Mouse (Mus musculus) stomach, embryonic 16.5 days (tissue): ENCODE data around the gene Pbrm1. TPM values are rescaled to one million over a fixed set of nuclear protein-coding genes. Genes with fewer than 3 reads are reported as not detected.

Experiments used
- ATAC-seq: fragments of 200-750 bp; cut with Nextera tagmentation; 2 replicates; pipeline ENCODE4 v1.8.0; 2017; ENCODE audit warnings: moderate number of reproducible peaks, moderate TSS enrichment; ENCODE audit not compliant: insufficient read depth, low FRiP score
- H3K27ac ChIP-seq: fragments of 300-500 bp; sonication (generic); 2 replicates; pipeline ENCODE4 v1.5.1; 2014; ENCODE audit warnings: low read length
- H3K27me3 ChIP-seq: fragments of 300-500 bp; sonication (generic); 2 replicates; pipeline ENCODE4 v1.6.1; 2014; ENCODE audit warnings: low read length, control low read depth, mixed read lengths; ENCODE audit not compliant: control insufficient read depth, insufficient read depth
- H3K36me3 ChIP-seq: fragments of 300-500 bp; sonication (generic); 2 replicates; pipeline ENCODE4 v1.6.1; 2014; ENCODE audit warnings: low read length; ENCODE audit not compliant: control insufficient read depth, insufficient read depth
- H3K4me1 ChIP-seq: fragments of 300-500 bp; sonication (generic); 2 replicates; pipeline ENCODE4 v1.6.1; 2014; ENCODE audit warnings: low read length, control low read depth, mixed read lengths; ENCODE audit not compliant: control insufficient read depth, insufficient read depth
- H3K4me2 ChIP-seq: fragments of 300-500 bp; sonication (generic); 2 replicates; pipeline ENCODE4 v1.6.1; 2014; ENCODE audit warnings: low read depth, low read length, mixed read lengths
- H3K4me3 ChIP-seq: fragments of 300-500 bp; sonication (generic); replicated peaks from 2 replicates; pipeline ENCODE4 v1.5.1; 2014; ENCODE audit warnings: mild to moderate bottlenecking, low read length
- H3K9ac ChIP-seq: fragments of 300-500 bp; sonication (generic); 2 replicates; pipeline ENCODE4 v1.6.1; 2014; ENCODE audit warnings: low read length
- H3K9me3 ChIP-seq: fragments of 300-500 bp; sonication (generic); replicated peaks from 2 replicates; pipeline ENCODE4 v1.6.1; 2016; ENCODE audit warnings: low read length, control low read depth; ENCODE audit not compliant: control insufficient read depth
- WGBS: fragments of 180-500 bp; shearing (Covaris S2); extraction: QIAGEN DNeasy Blood & Tissue Kit; methylation state at CpG from one replicate; pipeline ENCODE4 v1.1.7; 2014; 5-methylcytosine and 5-hydroxymethylcytosine counted together
- polyA plus RNA-seq: library from polyadenylated mRNA; unstranded; fragments of >200 nt; fragmentation: Nextera tagmentation; extraction: Ambion mirVana; gene quantifications from 2 replicates; pipeline ENCODE4 v1.2.1, GENCODE M21; 2015

Pbrm1 gene
- 93.2 and 99.2 TPM in 2 replicates for polyA plus RNA-seq

DNA sequence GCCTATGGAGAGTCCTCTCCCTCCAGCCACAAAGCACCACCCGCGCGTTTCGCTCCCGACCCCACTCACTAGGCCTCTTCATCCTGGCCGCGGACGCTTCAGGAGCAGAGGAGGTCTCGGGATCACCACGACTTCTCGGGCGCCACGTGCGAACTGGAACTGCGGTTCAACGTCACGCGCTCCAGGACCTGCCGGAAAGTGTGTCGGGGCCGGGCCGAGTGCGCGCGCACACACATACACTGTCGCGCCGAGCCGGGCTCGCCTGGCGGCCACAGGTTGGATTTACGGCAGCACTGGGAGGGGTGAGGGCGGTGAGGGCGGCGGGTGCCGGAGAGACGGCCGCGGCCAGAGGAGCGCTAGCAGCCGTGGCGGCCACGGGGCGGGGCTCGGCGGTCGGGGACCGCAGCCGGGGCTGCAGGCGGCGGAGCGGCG is at the start of gene Pbrm1, which contains the start of gene Gnl3:
TSS of gene Pbrm1 (plus strand) at position 279 of the 432 bp plus-strand sequence.
TSS of gene Gnl3 (minus strand) at position 293 of the 432 bp plus-strand sequence.
- 0% methylated on average over 41 of the region's 53 CpGs for WGBS
- Histone ChIP-seq H3K4me1 (peaks cover 19% of the 10 kb centered on the region), H3K4me2 (peak within 1 kb of the TSS; percentile 88), H3K36me3 (peaks cover 18% of the 10 kb centered on the region), H3K27ac (peak within 1 kb of the TSS; percentile 98), H3K27me3 (no peaks in the 10 kb centered on the region), H3K4me3 (peak within 1 kb of the TSS; percentile 95), H3K9ac (peak within 1 kb of the TSS; percentile 95), H3K9me3 (no peaks in the 10 kb centered on the region)
- peak; percentile 91 for ATAC-seq

DNA sequence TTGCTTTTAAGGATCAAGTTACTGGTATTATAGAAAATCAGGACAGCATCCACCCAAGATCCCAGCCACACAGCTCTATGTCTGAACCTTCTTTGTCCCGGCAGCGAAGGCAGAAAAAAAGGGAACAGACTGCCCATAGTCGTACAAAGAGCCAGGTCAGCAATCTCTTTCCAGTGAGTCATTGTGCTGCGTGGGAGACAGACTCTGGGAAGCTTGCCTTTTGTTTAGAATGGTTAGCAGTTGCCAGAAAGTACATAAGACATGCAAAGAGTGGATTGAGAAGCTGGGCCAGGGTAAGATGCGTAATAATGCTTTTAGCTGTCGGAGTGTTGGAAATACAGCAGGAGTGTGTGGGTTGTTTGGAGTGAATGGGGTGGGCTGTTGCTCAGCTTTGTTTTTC is 44.7 kb upstream of the Pbrm1 start:
- ATAC-seq = peak; percentile 80; the same call in 1 of the 2 replicates

GRCm38 (mm10) chr14:30976222-30976621 is 42.7 kb upstream of the Pbrm1 start:
- no peak overlapping the region for H3K4me3 ChIP-seq
- no peak overlapping the region for H3K9ac ChIP-seq
- no peaks in the 10 kb centered on the region for H3K36me3 ChIP-seq
- no peaks in the 10 kb centered on the region for H3K9me3 ChIP-seq
- no peak overlapping the region for H3K27ac ChIP-seq
- no peaks in the 10 kb centered on the region for H3K4me1 ChIP-seq
- WGBS = 67% methylated on average over 3 of the region's 3 CpGs
- no peak overlapping the region for H3K4me2 ChIP-seq
- no peaks in the 10 kb centered on the region for H3K27me3 ChIP-seq
- ATAC-seq = no peak

More for the DNA sequence above, 44.7 kb upstream of the Pbrm1 start:
- Histone ChIP-seq H3K9ac (no peak overlapping the region), H3K36me3 (peaks cover 6% of the 10 kb centered on the region; the same call in 1 of the 2 replicates), H3K4me3 (no peak overlapping the region), H3K9me3 (no peaks in the 10 kb centered on the region), H3K4me1 (no peaks in the 10 kb centered on the region), H3K27me3 (no peaks in the 10 kb centered on the region), H3K4me2 (no peak overlapping the region), H3K27ac (peak overlapping the region; percentile 68; the same call in 1 of the 2 replicates)
- WGBS = 51% methylated on average over 6 of the region's 6 CpGs

- Histone ChIP-seq H3K27ac (no peak overlapping the region), H3K4me2 (no peak overlapping the region), H3K9me3 (no peaks in the 10 kb centered on the region), H3K27me3 (no peaks in the 10 kb centered on the region), H3K4me3 (no peak overlapping the region), H3K9ac (no peak overlapping the region), H3K4me1 (0 out of 2 replicates have a peak, but pooled peaks cover 7% of the 10 kb centered on the region), H3K36me3 (no peaks in the 10 kb centered on the region)
- ATAC-seq = no peak
Observed at GRCm38 (mm10) chr14:30996417-30996816, 22.5 kb upstream of the Pbrm1 start.

DNA sequence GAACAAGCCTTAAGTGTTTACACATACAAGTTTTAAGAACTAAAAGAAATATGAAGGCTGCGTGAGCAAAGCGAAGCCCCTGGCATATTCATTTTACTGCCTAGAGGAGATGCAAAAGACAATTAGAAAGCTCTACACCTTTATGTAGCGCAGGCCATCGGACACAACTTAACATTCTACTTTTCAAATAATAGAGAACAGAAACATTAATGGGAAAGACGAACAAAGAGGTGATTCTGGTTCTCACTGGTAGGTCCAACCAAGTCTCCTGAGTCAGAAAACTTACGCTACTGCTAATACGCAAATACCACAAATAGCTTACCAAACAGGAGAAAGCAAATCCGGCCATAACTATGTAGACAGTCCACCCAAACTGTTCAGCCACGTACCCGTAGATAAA is 18.6 kb upstream of the Pbrm1 start:
- H3K9ac ChIP-seq = peak overlapping the region; percentile 97
- ATAC-seq = no peak
- H3K27ac ChIP-seq = 0 out of 2 replicates have a peak overlapping the region, but pooled peaks have one; percentile 95
- no peaks in the 10 kb centered on the region for H3K9me3 ChIP-seq
- WGBS = 50% methylated on average over 10 of the region's 10 CpGs
- H3K36me3 ChIP-seq = no peaks in the 10 kb centered on the region
- peaks cover 13% of the 10 kb centered on the region for H3K4me1 ChIP-seq
- H3K27me3 ChIP-seq = no peaks in the 10 kb centered on the region
- H3K4me3 ChIP-seq = peak overlapping the region; percentile 97
- H3K4me2 ChIP-seq = peak overlapping the region; percentile 61

DNA sequence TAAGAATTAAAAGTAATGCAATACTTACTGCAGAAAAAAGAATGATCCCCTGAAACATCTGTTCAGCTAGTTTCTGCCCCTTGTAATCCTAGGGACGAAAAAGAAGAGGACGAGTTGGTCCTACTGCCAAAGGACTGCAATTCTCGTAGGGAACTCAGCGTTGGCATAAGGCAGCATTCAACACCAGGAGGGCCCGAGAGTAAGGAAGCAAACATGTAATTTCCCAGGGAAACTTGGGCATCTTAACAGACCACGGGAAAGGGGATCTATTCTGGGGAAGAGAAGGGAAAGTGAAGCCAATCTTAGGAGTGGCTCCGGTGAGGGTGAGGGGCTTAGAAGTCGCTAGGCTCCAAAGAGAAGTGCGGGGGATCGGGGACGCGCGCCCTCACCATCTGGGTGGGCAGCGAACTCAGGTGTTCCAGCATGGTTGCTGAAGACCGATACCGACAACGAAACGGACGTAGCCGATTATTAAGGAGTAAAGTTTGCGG is 18.1 kb upstream of the Pbrm1 start:
- WGBS = under 1% methylated on average over 21 of the region's 21 CpGs
- Histone ChIP-seq H3K9me3 (no peaks in the 10 kb centered on the region), H3K27ac (peak overlapping the region; percentile 95), H3K9ac (peak overlapping the region; percentile 97), H3K4me3 (peak overlapping the region; percentile 97), H3K27me3 (no peaks in the 10 kb centered on the region), H3K36me3 (no peaks in the 10 kb centered on the region), H3K4me1 (peaks cover 13% of the 10 kb centered on the region), H3K4me2 (peak overlapping the region; percentile 61)
- no peak for ATAC-seq

DNA sequence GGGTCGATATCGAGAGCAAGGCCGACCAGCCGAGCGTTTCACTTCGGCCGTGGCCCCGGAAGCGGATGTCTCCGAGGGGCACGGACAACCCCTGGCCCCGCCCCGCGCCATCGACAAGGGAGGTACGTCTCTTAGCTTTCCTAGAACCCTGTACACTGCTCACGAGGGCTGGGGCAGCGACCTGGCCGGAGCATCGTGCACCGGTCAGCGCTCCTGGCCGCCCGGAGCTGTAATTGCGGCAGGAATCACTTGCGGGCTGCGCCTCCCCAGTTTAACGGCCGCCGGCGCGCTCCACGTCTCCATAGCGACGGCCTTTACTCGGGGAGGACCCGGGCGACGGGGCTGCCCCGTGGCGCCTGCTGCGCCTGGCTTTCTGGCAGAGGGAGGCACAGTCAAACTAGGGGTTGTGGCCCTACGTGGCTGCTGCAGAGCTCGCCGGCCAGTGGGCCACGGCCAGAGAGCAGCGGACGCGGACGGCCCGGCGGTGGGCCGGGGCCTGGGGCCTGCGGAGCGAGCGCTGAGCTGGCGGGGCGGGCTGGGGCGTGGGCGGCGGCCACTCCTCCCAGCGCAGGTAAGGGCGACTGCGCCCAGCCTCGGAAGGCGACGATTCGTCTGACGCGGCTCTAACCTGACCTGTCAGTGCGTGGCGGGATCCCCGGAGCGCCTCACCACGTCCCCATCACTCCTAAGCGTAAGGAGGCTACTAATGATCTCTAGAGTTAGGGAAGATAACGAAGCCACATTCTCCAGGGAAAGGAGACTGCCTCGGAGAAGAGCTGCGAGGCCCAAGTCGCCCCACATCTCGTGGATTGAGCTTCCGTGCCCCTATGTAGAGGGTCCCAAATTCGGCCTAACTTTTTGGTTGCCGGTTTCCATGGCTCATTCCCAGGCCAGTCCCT is 17.4 kb upstream of the Pbrm1 start, which contains the start of the genes Glt8d1 and Spcs1:
TSS of gene Glt8d1 (plus strand) at position 94 of the 899 bp plus-strand sequence.
TSS of gene Spcs1 (minus strand) at position 366 of the 899 bp plus-strand sequence.
- under 1% methylated on average over 84 of the region's 84 CpGs for WGBS
- ATAC-seq = peak; percentile 95
- peak within 1 kb of the TSS; percentile 97 for H3K4me3 ChIP-seq
- H3K36me3 ChIP-seq = no peaks in the 10 kb centered on the region
- no peaks in the 10 kb centered on the region for H3K27me3 ChIP-seq
- H3K4me1 ChIP-seq = peaks cover 13% of the 10 kb centered on the region
- H3K9ac ChIP-seq = peak within 1 kb of the TSS; percentile 97
- peak within 1 kb of the TSS; percentile 95 for H3K27ac ChIP-seq
- H3K4me2 ChIP-seq = peak within 1 kb of the TSS; percentile 88
- H3K9me3 ChIP-seq = no peaks in the 10 kb centered on the region

DNA sequence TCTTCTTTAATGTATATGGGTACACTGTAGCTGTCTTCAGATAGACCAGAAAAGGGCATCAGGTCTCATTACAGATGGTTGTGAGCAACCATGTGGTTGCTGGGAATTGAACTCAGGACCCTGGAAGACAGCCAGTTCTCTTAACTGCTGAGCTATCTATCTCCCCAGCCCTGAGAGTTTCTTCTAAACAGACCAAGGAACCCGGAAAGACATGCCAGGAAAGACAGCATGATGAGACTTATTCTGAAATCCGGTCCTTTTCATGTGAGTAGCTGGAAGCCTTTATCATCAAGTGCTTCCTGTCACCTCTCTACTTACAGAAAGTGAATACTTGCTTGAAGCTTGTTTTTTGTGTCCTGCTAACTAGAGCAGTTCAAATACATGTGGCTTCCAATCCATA is 14.4 kb upstream of the Pbrm1 start:
- 75% methylated on average over 2 of the region's 2 CpGs for WGBS
- no peak overlapping the region for H3K4me2 ChIP-seq
- no peak for ATAC-seq

DNA sequence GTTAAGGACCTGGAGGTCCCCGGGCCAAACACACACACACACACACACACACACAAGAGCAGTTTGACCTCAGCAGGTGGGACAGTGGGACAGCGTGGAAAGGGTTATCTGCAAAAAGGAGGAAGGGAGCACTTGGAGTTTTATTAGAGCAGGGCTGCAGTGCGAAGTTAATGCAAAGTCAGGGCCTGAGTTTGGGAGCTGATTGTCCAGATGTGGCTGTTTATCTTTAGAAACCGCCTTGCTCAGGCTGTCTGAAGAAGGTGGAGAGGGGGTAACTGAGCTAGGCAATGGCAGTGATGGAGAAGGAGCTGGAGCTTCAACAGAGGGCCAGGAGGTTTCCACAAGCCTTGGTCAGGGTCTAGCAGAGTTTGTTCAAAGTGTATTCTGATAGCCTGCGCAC is 12.2 kb upstream of the Pbrm1 start:
- H3K36me3 ChIP-seq = peaks cover 23% of the 10 kb centered on the region
- H3K4me1 ChIP-seq = peaks cover 6% of the 10 kb centered on the region
- 72% methylated on average over 5 of the region's 5 CpGs for WGBS

More for the DNA sequence above, 14.4 kb upstream of the Pbrm1 start:
- Histone ChIP-seq H3K4me1 (peaks cover 12% of the 10 kb centered on the region), H3K4me3 (no peak overlapping the region), H3K9ac (no peak overlapping the region), H3K9me3 (no peaks in the 10 kb centered on the region), H3K27me3 (no peaks in the 10 kb centered on the region), H3K36me3 (peaks cover 10% of the 10 kb centered on the region; the same call in 1 of the 2 replicates), H3K27ac (no peak overlapping the region)

More for the DNA sequence above, 12.2 kb upstream of the Pbrm1 start:
- H3K27ac ChIP-seq = no peak overlapping the region
- no peak overlapping the region for H3K4me2 ChIP-seq
- no peak for ATAC-seq
- no peaks in the 10 kb centered on the region for H3K9me3 ChIP-seq
- H3K4me3 ChIP-seq = no peak overlapping the region
- H3K27me3 ChIP-seq = no peaks in the 10 kb centered on the region
- H3K9ac ChIP-seq = no peak overlapping the region
